Mouse (Mus musculus) midbrain, embryonic 10.5 days (tissue): ENCODE measurements around the gene 4930503B20Rik. TPM values are rescaled to one million over a fixed set of nuclear protein-coding genes. Genes with fewer than 3 reads are reported as not detected.

ENCODE experiments used
- DNase-seq: peaks from one replicate; pipeline ENCODE4 v3.0.0-alpha.2; 2017; ENCODE audit warnings: low spot score
- H3K27ac ChIP-seq: fragments of 300-500 bp; sonication (generic); replicated peaks from 2 replicates; pipeline ENCODE4 v1.5.1; 2016; ENCODE audit warnings: mild to moderate bottlenecking
- H3K27me3 ChIP-seq: fragments of 300-500 bp; sonication (generic); 2 replicates; pipeline ENCODE4 v1.6.1; 2016; ENCODE audit warnings: low read depth, mild to moderate bottlenecking; ENCODE audit not compliant: poor library complexity, severe bottlenecking
- H3K36me3 ChIP-seq: fragments of 300-500 bp; sonication (generic); 2 replicates; pipeline ENCODE4 v1.6.1; 2016; ENCODE audit warnings: mild to moderate bottlenecking, moderate library complexity
- H3K4me1 ChIP-seq: fragments of 300-500 bp; sonication (generic); 2 replicates; pipeline ENCODE4 v1.6.1; 2016
- H3K4me3 ChIP-seq: fragments of 300-500 bp; sonication (generic); 2 replicates; pipeline ENCODE4 v1.5.1; 2016; ENCODE audit warnings: mild to moderate bottlenecking, moderate library complexity
- H3K9me3 ChIP-seq: fragments of 300-500 bp; sonication (generic); replicated peaks from 2 replicates; pipeline ENCODE4 v1.6.1; 2016; ENCODE audit warnings: mild to moderate bottlenecking
- WGBS: fragments of 180-500 bp; shearing (Covaris S2); methylation state at CpG from one replicate; pipeline ENCODE4 v1.1.7; 2016; 5-methylcytosine and 5-hydroxymethylcytosine counted together
- polyA plus RNA-seq: library from polyadenylated mRNA; unstranded; fragments of >200 nt; fragmentation: Nextera tagmentation; extraction: Ambion mirVana; gene quantifications from 2 replicates; pipeline ENCODE4 v1.2.1, GENCODE M21; 2016

Gene 4930503B20Rik
- polyA plus RNA-seq, 1 experiment from 2014 or later = not detected

DNA sequence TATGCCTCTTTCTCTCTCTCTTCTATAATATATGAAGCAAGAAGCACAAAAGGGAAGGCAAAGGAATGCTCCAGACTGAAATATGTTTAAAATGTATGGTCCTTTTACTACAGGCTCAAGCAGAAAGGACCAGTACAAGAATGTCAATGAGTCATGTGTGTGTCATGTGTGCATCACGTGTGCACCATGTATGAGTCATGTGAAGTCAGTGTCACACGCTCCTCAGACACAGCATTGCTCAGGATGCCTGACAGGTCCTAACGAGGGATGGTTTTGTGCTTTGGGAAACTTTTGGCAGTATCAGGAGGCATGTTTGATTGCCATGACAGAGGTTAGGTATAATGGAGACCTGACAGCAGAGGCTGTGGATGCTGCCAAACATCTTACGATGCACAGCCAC is 25.1 kb upstream of the 4930503B20Rik start:
- WGBS = 88% methylated on average over 4 of the region's 4 CpGs
- Histone ChIP-seq H3K4me3 (no peak overlapping the region), H3K27me3 (no peaks in the 10 kb centered on the region), H3K4me1 (no peaks in the 10 kb centered on the region), H3K9me3 (no peaks in the 10 kb centered on the region), H3K36me3 (no peaks in the 10 kb centered on the region), H3K27ac (no peak overlapping the region)
- no peak for DNase-seq

DNA sequence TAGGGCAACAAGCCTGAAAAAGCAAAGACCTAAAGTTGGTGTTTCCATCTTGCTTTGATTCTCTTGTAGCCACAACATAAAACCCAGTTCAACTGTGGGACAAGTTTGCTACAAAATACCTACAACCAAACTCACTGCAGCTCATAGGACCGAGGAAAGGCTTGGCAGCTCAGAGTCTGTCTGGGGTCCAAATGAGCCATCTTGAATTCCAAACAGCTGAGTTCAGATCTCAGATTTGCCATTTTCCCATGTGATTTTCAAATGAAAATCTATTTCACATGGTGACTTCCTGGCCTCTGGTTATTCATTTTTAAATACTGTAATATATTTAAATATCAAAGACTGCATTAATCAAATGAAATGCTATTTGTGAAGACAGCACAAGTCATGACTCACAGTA is 24.0 kb upstream of the 4930503B20Rik start:
- H3K36me3 ChIP-seq = no peaks in the 10 kb centered on the region
- no peak overlapping the region for H3K27ac ChIP-seq
- no peaks in the 10 kb centered on the region for H3K4me1 ChIP-seq
- no peak overlapping the region for H3K4me3 ChIP-seq
- no peaks in the 10 kb centered on the region for H3K9me3 ChIP-seq
- DNase-seq = no peak
- WGBS = 77% methylated on average over 1 of the region's 1 CpGs
- no peaks in the 10 kb centered on the region for H3K27me3 ChIP-seq

DNA sequence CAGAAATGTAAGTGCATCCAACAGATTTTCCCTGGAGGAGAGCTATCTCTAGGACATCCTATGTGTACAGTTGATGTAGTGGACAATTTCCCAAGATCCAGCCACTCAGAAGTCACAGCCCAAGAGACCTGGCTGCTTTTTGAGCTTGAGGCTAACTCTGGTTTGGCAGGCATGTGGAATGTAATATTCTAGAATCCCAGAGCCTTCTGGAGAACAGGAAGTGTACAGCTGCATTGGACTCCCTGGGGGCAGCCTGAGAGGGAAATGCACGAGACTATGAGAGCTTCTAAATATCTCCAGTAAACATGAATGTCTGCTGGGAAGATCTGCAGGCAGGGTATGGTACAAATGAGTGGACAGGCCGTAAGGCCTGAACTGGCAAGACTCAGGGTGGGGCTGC is 20.0 kb upstream of the 4930503B20Rik start:
- Histone ChIP-seq H3K4me1 (no peaks in the 10 kb centered on the region), H3K9me3 (no peaks in the 10 kb centered on the region), H3K27ac (no peak overlapping the region), H3K36me3 (no peaks in the 10 kb centered on the region), H3K27me3 (no peaks in the 10 kb centered on the region), H3K4me3 (no peak overlapping the region)
- WGBS = 92% methylated on average over 2 of the region's 2 CpGs
- DNase-seq = no peak

- H3K4me3 ChIP-seq = no peak overlapping the region
- no peaks in the 10 kb centered on the region for H3K9me3 ChIP-seq
- no peaks in the 10 kb centered on the region for H3K27me3 ChIP-seq
- no peaks in the 10 kb centered on the region for H3K4me1 ChIP-seq
- H3K36me3 ChIP-seq = no peaks in the 10 kb centered on the region
- no peak for DNase-seq
- H3K27ac ChIP-seq = no peak overlapping the region
- WGBS = 83% methylated on average over 7 of the region's 7 CpGs
Measured at GRCm38 (mm10) chr3:146661907-146662306, 10.8 kb upstream of the 4930503B20Rik start.

DNA sequence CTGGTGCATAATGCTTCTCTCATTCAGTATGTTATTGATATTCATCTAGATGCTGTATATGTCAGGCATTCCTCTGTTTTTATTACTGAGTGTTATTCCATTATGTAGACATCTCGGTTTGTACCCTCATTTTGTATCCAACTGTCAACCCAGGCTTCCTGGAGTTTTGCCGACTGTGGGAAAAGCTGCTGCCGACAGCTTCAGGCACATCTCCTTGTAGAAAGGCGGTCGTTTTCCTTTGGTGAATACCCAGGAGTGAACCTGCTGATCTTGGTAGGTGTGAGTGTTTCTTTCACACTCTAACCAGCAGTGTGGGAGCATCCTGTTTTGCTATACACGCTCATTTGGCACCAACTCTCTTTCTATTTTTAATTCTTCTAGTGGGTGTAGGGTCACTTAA is 9.9 kb upstream of the 4930503B20Rik start:
- Histone ChIP-seq H3K4me1 (no peaks in the 10 kb centered on the region), H3K4me3 (no peak overlapping the region), H3K36me3 (no peaks in the 10 kb centered on the region), H3K27me3 (no peaks in the 10 kb centered on the region), H3K9me3 (no peaks in the 10 kb centered on the region), H3K27ac (no peak overlapping the region)
- WGBS = 86% methylated on average over 6 of the region's 6 CpGs
- no peak for DNase-seq

DNA sequence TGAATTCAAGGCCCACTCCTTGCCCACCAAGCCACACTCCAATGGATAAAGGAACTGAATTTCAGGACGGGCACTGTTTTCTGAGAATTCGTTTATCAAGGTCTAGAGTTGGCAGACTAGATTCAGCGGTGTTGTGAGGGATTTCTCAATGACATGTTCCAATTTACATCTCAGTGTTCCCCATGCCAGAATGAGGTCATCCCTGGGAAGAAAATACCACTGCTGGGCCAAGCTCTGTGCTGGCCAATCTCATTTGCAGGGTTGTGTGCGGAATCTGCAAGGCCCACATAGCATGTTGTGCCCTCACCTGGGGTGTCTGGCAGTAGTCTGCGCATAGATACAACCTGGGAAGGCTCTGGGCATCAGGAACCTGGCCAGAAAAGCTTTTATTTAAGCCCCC is 8.2 kb upstream of the 4930503B20Rik start:
- no peak overlapping the region for H3K4me3 ChIP-seq
- 94% methylated on average over 5 of the region's 5 CpGs for WGBS
- DNase-seq = no peak
- H3K27ac ChIP-seq = no peak overlapping the region
- no peaks in the 10 kb centered on the region for H3K36me3 ChIP-seq
- no peaks in the 10 kb centered on the region for H3K27me3 ChIP-seq
- H3K9me3 ChIP-seq = no peaks in the 10 kb centered on the region
- no peaks in the 10 kb centered on the region for H3K4me1 ChIP-seq

GRCm38 (mm10) chr3:146658061-146658639 is 7.0 kb upstream of the 4930503B20Rik start:
- H3K36me3 ChIP-seq = no peaks in the 10 kb centered on the region
- no peak overlapping the region for H3K27ac ChIP-seq
- no peaks in the 10 kb centered on the region for H3K4me1 ChIP-seq
- H3K4me3 ChIP-seq = no peak overlapping the region
- no peak for DNase-seq
- H3K9me3 ChIP-seq = no peaks in the 10 kb centered on the region
- 91% methylated on average over 1 of the region's 1 CpGs for WGBS
- no peaks in the 10 kb centered on the region for H3K27me3 ChIP-seq

- H3K36me3 ChIP-seq = no peaks in the 10 kb centered on the region
- H3K27ac ChIP-seq = no peak overlapping the region
- WGBS = 96% methylated on average over 5 of the region's 5 CpGs
- H3K4me3 ChIP-seq = no peak overlapping the region
- DNase-seq = no peak
- no peaks in the 10 kb centered on the region for H3K27me3 ChIP-seq
- no peaks in the 10 kb centered on the region for H3K4me1 ChIP-seq
- H3K9me3 ChIP-seq = no peaks in the 10 kb centered on the region
Measured at GRCm38 (mm10) chr3:146657433-146657832, 6.3 kb upstream of the 4930503B20Rik start.

GRCm38 (mm10) chr3:146655111-146655577 is 4.0 kb upstream of the 4930503B20Rik start:
- WGBS = 83% methylated on average over 2 of the region's 2 CpGs
- Histone ChIP-seq H3K4me3 (no peak overlapping the region), H3K27me3 (no peaks in the 10 kb centered on the region), H3K36me3 (no peaks in the 10 kb centered on the region), H3K9me3 (no peaks in the 10 kb centered on the region), H3K4me1 (no peaks in the 10 kb centered on the region), H3K27ac (no peak overlapping the region)
- no peak for DNase-seq

- Histone ChIP-seq H3K36me3 (no peaks in the 10 kb centered on the region), H3K4me3 (no peak overlapping the region), H3K9me3 (no peaks in the 10 kb centered on the region), H3K27ac (no peak overlapping the region), H3K4me1 (no peaks in the 10 kb centered on the region), H3K27me3 (no peaks in the 10 kb centered on the region)
- no peak for DNase-seq
- 81% methylated on average over 6 of the region's 6 CpGs for WGBS
Measured at GRCm38 (mm10) chr3:146653692-146654091, 2.6 kb upstream of the 4930503B20Rik start.

GRCm38 (mm10) chr3:146652431-146652830 is 1.3 kb upstream of the 4930503B20Rik start:
- Histone ChIP-seq H3K27me3 (no peaks in the 10 kb centered on the region), H3K4me3 (no peak overlapping the region), H3K27ac (no peak overlapping the region), H3K9me3 (no peaks in the 10 kb centered on the region), H3K36me3 (no peaks in the 10 kb centered on the region), H3K4me1 (no peaks in the 10 kb centered on the region)
- WGBS = 90% methylated on average over 5 of the region's 5 CpGs
- no peak for DNase-seq

DNA sequence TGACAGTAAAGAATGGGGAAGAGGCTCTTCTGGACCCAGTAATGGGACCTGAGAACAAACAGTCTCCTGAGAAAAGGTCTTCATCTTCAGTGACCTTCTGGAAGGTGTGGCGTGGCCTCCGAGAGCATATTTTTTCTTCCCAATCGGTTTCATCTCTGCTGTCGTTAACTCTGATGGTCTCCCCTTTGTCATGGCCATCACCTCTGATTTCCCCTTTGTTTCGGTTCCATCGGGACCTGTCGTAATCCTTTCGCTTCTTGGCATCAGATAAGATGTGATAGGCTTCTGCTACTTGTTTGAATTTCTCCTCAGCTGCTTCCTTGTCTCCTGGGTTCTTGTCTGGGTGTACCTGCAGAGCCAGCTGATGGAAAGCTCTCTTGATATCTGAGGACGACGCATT is 401 bp downstream of the 4930503B20Rik start:
- no peaks in the 10 kb centered on the region for H3K36me3 ChIP-seq
- DNase-seq = no peak
- no peak overlapping the region for H3K4me3 ChIP-seq
- no peaks in the 10 kb centered on the region for H3K27me3 ChIP-seq
- no peak overlapping the region for H3K27ac ChIP-seq
- H3K9me3 ChIP-seq = no peaks in the 10 kb centered on the region
- WGBS = 93% methylated on average over 10 of the region's 10 CpGs
- H3K4me1 ChIP-seq = no peaks in the 10 kb centered on the region

- no peak overlapping the region for H3K4me3 ChIP-seq
- H3K36me3 ChIP-seq = no peaks in the 10 kb centered on the region
- no peaks in the 10 kb centered on the region for H3K9me3 ChIP-seq
- no peaks in the 10 kb centered on the region for H3K27me3 ChIP-seq
- H3K4me1 ChIP-seq = no peaks in the 10 kb centered on the region
- no peak overlapping the region for H3K27ac ChIP-seq
- DNase-seq = no peak
- WGBS = 80% methylated on average over 10 of the region's 10 CpGs
Measured at GRCm38 (mm10) chr3:146649311-146649894, 1.7 kb downstream of the 4930503B20Rik start.
